Mouse (Mus musculus): ENCODE measurements around the gene Lamc2.

GRCm38 (mm10) chr1:153201448-153201847 lies 15.2 kb upstream of the Lamc2 start:
- TF ChIP-seq GATA1 (IDR thresholded peaks at IDR 0.05; ENCODE audit: borderline replicate concordance, low read length) (no peak), FLI1 (IDR thresholded peaks at IDR 0.05; ENCODE audit: low read length) (no peak)

All from megakaryocyte, embryonic 14.5 days (primary cell).